Mouse (Mus musculus) lung, postnatal 0 days (tissue): ENCODE results near the gene Arhgap25. TPM values are rescaled to one million over a fixed set of nuclear protein-coding genes. Genes with fewer than 3 reads are reported as not detected.

Experiments
- ATAC-seq: fragments of 200-750 bp; cut with Nextera tagmentation; 2 replicates; pipeline ENCODE4 v1.8.0; 2017; ENCODE audit warnings: moderate library complexity
- DNase-seq: peaks from one replicate; pipeline ENCODE4 v3.0.0-alpha.2; 2016; ENCODE audit warnings: low spot score
- H3K27ac ChIP-seq: fragments of 300-500 bp; sonication (generic); 2 replicates; pipeline ENCODE4 v1.5.1; 2014; ENCODE audit warnings: antibody characterized with exemption, mild to moderate bottlenecking, low read length, mixed read lengths
- H3K27me3 ChIP-seq: fragments of 300-500 bp; sonication (generic); replicated peaks from 2 replicates; pipeline ENCODE4 v1.6.1; 2014; ENCODE audit warnings: low read length, mixed read lengths; ENCODE audit not compliant: insufficient read depth
- H3K36me3 ChIP-seq: fragments of 300-500 bp; sonication (generic); 2 replicates; pipeline ENCODE4 v1.6.1; 2014; ENCODE audit warnings: low read length, mixed read lengths; ENCODE audit not compliant: insufficient read depth
- H3K4me1 ChIP-seq: fragments of 300-500 bp; sonication (generic); 2 replicates; pipeline ENCODE4 v1.6.1; 2014; ENCODE audit warnings: antibody characterized with exemption, low read depth, low read length, mixed read lengths; ENCODE audit not compliant: insufficient read depth
- H3K4me2 ChIP-seq: fragments of 300-500 bp; sonication (generic); replicated peaks from 2 replicates; pipeline ENCODE4 v1.6.1; 2014; ENCODE audit warnings: low read depth, mild to moderate bottlenecking, low read length, moderate library complexity, mixed read lengths
- H3K4me3 ChIP-seq: fragments of 300-500 bp; sonication (generic); 2 replicates; pipeline ENCODE4 v1.5.1; 2014; ENCODE audit warnings: low read depth, low read length
- H3K9ac ChIP-seq: fragments of 300-500 bp; sonication (generic); replicated peaks from 2 replicates; pipeline ENCODE4 v1.6.1; 2014; ENCODE audit warnings: low read depth, mild to moderate bottlenecking
- H3K9me3 ChIP-seq: fragments of 300-500 bp; sonication (generic); 2 replicates; pipeline ENCODE4 v1.6.1; 2016; ENCODE audit warnings: low read length, mixed read lengths
- CTCF ChIP-seq: IDR thresholded peaks from 2 replicates; pipeline ENCODE4 v1.5.1; 2016; ENCODE audit warnings: antibody characterized with exemption, mild to moderate bottlenecking
- EP300 ChIP-seq: IDR thresholded peaks from 2 replicates; pipeline ENCODE4 v1.6.1; 2016; ENCODE audit warnings: antibody characterized with exemption, mild to moderate bottlenecking, control low read depth
- WGBS: fragments of 180-500 bp; shearing (Covaris S2); extraction: QIAGEN DNeasy Blood & Tissue Kit; methylation state at CpG from one replicate; pipeline ENCODE4 v1.1.7; 2014; 5-methylcytosine and 5-hydroxymethylcytosine counted together
- polyA plus RNA-seq: library from polyadenylated mRNA; unstranded; fragments of >200 nt; fragmentation: Nextera tagmentation; extraction: Ambion mirVana; gene quantifications from 2 replicates; pipeline ENCODE4 v1.2.1, GENCODE M21; 2015

Gene Arhgap25
- polyA plus RNA-seq, 1 experiment from 2014 or later, result 9.9 TPM

DNA sequence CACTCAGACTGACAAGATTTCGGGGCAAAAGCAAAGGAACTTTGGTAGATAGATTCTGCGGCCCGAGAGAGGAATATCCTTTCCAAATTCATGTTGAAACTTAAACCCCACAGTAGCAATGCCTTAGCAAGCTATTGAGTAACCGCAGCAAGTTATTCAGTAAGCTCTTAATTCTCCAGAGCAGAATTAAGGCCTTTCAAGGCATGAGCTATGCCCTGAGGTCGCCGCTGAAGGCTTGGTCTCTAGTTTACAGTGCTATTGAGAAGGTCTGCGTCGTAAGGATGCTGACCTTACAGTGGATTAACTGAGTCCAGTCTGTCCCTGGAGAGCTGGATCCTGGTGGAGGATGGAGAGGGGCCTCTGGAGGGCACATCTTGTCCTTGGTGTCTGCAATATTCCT is 12.5 kb downstream of the Arhgap25 start:
- no peak overlapping the region for H3K9ac ChIP-seq
- no peak overlapping the region for H3K27ac ChIP-seq
- H3K36me3 ChIP-seq, result no peaks in the 10 kb centered on the region
- H3K4me1 ChIP-seq, result no peaks in the 10 kb centered on the region
- DNase-seq, result no peak
- H3K4me2 ChIP-seq, result no peak overlapping the region
- no peaks in the 10 kb centered on the region for H3K27me3 ChIP-seq
- TF ChIP-seq CTCF (no peak), EP300 (no peak)
- H3K9me3 ChIP-seq, result no peaks in the 10 kb centered on the region
- no peak overlapping the region for H3K4me3 ChIP-seq
- WGBS, result 86% methylated on average over 8 of the region's 8 CpGs
- no peak for ATAC-seq

DNA sequence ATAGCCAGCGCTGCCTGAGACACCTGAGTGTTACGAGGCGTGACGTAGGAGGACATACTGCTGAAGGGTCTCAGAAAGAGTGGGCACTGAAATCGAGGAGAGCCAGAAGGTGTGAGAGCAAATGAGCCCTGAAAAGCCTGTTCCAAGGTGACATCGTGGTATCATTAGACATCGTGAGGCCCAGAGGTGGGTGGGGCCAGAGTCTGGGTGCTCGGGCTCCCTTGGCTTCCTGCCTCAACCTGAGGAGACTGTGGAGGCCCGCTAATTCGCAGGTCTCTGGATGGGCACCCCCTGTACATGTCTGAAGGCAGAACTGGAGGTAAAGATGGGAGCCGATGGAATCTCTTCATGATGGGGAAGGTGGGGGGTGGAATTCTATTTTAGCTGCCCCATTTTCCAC is 13.2 kb downstream of the Arhgap25 start:
- Histone ChIP-seq H3K36me3 (no peaks in the 10 kb centered on the region), H3K27ac (no peak overlapping the region), H3K4me2 (no peak overlapping the region), H3K27me3 (no peaks in the 10 kb centered on the region), H3K4me3 (no peak overlapping the region), H3K4me1 (no peaks in the 10 kb centered on the region), H3K9ac (no peak overlapping the region), H3K9me3 (no peaks in the 10 kb centered on the region)
- 78% methylated on average over 11 of the region's 11 CpGs for WGBS
- ATAC-seq, result no peak
- no peak for TF ChIP-seq CTCF
- DNase-seq, result no peak

DNA sequence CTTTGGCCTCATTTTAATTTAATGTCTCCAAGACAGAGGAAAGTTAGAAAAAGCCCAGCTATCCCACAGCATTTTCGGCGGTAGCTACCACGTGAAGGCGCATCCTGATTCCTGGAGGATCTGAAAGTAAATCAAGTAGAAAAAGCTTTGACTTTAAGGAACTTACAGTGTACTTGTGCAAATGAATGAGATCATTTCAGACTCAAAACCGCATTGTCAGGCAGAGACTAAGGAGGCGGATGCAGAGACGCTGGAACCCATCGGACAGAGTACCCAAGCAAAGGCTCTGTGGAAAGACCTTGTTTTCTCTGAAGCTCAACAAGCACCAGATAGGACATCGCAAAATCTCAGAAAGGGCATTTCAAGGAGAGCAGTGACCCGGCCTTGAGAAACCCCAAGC is 14.4 kb downstream of the Arhgap25 start:
- no peaks in the 10 kb centered on the region for H3K36me3 ChIP-seq
- no peak overlapping the region for H3K27ac ChIP-seq
- H3K4me1 ChIP-seq, result no peaks in the 10 kb centered on the region
- no peak overlapping the region for H3K4me3 ChIP-seq
- no peaks in the 10 kb centered on the region for H3K9me3 ChIP-seq
- WGBS, result 90% methylated on average over 10 of the region's 10 CpGs
- no peak overlapping the region for H3K4me2 ChIP-seq
- no peak overlapping the region for H3K9ac ChIP-seq
- H3K27me3 ChIP-seq, result no peaks in the 10 kb centered on the region
- DNase-seq (no peak), ATAC-seq (no peak)
- TF ChIP-seq CTCF (no peak), EP300 (no peak)

DNA sequence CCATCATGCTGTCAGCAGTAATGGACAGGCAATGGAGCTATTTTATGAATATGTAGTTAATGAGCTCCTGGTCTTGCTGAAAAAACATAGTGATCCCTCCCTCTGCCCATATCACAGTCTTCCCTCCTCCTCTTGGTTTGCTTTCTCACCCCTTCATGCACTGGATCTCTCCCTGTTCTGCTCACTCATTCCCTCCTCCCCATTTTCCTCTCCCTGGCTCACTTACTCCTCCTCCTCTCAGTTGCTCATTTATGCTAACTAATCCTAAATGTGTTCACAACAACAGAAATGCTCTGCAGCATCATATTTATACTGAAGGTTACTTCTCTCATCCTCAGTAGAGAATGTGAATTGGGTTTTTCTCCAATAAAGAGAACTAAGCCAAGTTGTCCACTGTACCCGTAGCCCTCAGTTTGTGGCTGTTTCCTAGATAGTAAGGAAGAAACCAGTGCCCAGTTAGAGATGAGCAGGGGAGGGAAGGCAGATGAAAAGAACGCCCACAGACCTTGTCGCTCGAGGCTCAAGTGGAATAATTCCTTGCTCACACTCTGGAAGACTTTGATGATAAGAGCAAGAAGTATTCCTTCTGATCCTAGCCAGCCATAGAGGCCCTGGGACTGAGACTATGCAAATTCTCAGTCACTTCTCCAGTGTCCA is 15.2 kb downstream of the Arhgap25 start:
- Histone ChIP-seq H3K4me2 (no peak overlapping the region), H3K27ac (no peak overlapping the region), H3K4me1 (no peaks in the 10 kb centered on the region), H3K4me3 (no peak overlapping the region), H3K9me3 (no peaks in the 10 kb centered on the region), H3K9ac (no peak overlapping the region), H3K36me3 (no peaks in the 10 kb centered on the region), H3K27me3 (no peaks in the 10 kb centered on the region)
- WGBS, result 61% methylated on average over 4 of the region's 4 CpGs
- no peak for ATAC-seq
- no peak for DNase-seq
- TF ChIP-seq EP300, result no peak
- TF ChIP-seq CTCF, result no peak

DNA sequence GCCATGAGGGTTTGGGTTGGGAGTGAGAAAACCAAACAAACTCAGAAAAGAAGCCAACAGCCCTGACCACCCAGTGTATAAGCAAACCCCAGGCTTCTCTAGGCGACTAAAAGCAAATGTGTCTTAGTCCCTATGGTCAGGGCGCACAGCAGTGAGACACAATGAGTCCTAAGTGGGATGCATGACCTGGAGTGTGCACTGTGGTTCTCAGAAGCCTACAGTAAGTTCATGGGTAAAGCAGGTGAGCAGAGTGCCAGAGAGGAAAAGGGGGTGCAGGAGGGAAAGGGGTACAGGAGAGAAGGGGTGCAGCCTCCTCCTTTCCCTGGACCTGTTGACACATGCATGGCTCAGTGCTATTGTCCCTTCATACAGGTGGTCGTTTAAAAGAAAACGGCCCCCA is 18.7 kb downstream of the Arhgap25 start:
- H3K27ac ChIP-seq, result no peak overlapping the region
- no peak overlapping the region for H3K9ac ChIP-seq
- no peaks in the 10 kb centered on the region for H3K36me3 ChIP-seq
- H3K9me3 ChIP-seq, result no peaks in the 10 kb centered on the region
- TF ChIP-seq CTCF, result no peak
- no peak for TF ChIP-seq EP300
- ATAC-seq (no peak), DNase-seq (no peak)
- no peaks in the 10 kb centered on the region for H3K27me3 ChIP-seq
- 71% methylated on average over 4 of the region's 4 CpGs for WGBS
- no peak overlapping the region for H3K4me2 ChIP-seq
- no peaks in the 10 kb centered on the region for H3K4me1 ChIP-seq
- no peak overlapping the region for H3K4me3 ChIP-seq

DNA sequence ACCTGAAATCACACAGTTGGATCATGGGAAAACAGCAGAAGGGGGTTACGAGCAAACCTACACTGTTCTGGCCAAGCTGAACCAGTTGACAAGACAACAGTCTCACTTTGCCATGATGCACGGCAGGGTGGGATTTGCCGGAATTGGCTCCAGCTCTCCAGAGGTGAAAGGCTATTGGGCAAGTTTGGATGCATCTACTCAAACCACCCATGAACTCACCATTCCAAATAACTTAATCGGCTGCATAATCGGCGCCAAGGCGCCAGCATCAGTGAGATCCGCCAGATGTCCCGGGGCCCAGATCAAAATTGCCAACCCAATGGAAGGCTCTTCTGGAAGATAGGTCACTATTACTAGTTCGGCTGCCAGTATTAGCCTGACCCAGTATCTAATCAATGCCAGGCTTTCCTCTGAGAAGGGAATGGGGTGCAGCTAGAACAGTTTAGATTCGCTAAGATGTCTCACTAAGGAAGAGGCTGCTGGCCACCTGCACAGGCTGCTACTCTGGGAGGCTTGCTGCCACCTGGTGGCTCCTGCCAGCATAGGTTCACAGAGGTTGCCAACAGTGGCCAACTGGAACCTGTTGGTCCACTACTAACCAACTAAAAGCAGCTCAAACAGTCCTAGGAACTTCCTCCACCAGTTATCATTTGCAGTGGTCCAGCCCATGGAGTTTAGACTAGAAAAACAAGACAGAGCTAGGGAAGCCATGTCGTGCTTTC is 19.9 kb downstream of the Arhgap25 start:
- ATAC-seq (peak; percentile 72), DNase-seq (peak; percentile 81)
- no peaks in the 10 kb centered on the region for H3K27me3 ChIP-seq
- H3K4me2 ChIP-seq, result no peak overlapping the region
- WGBS, result 73% methylated on average over 12 of the region's 12 CpGs
- peak; percentile 94 for TF ChIP-seq CTCF
- TF ChIP-seq EP300, result no peak
- no peak overlapping the region for H3K4me3 ChIP-seq
- H3K27ac ChIP-seq, result no peak overlapping the region
- H3K4me1 ChIP-seq, result no peaks in the 10 kb centered on the region
- no peaks in the 10 kb centered on the region for H3K36me3 ChIP-seq
- no peak overlapping the region for H3K9ac ChIP-seq
- no peaks in the 10 kb centered on the region for H3K9me3 ChIP-seq
